Mouse (Mus musculus): ENCODE results near the gene Sema3b.

GRCm38 (mm10) chr9:107581584-107581983 lies 27.4 kb downstream of the Sema3b start:
- TF ChIP-seq CTCF (IDR thresholded peaks at IDR 0.05; ENCODE audit: extremely low read depth, insufficient read length, insufficient replicate concordance, low read depth, low read length), result no peak
- TF ChIP-seq POLR2A (IDR thresholded peaks at IDR 0.05; ENCODE audit: low read depth, low read length), result no peak
